Mouse (Mus musculus) central nervous system, embryonic 11.5 days (tissue): ENCODE results near the gene Neil3. TPM values are rescaled to one million over a fixed set of nuclear protein-coding genes. Genes with fewer than 3 reads are reported as not detected.

Experiments used
- polyA plus RNA-seq: library from polyadenylated mRNA; depleted of rRNA; stranded (reverse); fragments of >200 nt; gene quantifications from 2 replicates; pipeline ENCODE4 v1.2.3, GENCODE M21; 2012; rRNA removed

Gene Neil3
- polyA plus RNA-seq = 36.4 and 45.5 TPM in 2 replicates

GRCm38 (mm10) chr8:53638495-53639171 is at the start of gene Neil3:
Gene Neil3, minus strand, starts transcription at chr8:53639065.

Other genes with a start within 250 kb of the Neil3 start
- gene Aga, start 127.3 kb downstream of the Neil3 start, polyA plus RNA-seq = 9.0 and 10.2 TPM in 2 replicates